Mouse (Mus musculus) mammary gland, adult 2 months (tissue): ENCODE data around the gene Tph2. TPM values are rescaled to one million over a fixed set of nuclear protein-coding genes. Genes with fewer than 3 reads are reported as not detected.

Experiments used
- polyA plus RNA-seq: library from polyadenylated mRNA; depleted of rRNA; stranded (reverse); fragments of >200 nt; gene quantifications from 2 replicates; pipeline ENCODE4 v1.2.3, GENCODE M21; 2012; ENCODE audit warnings: low replicate concordance; rRNA removed

The Tph2 gene
- polyA plus RNA-seq, result not detected in 2 replicates

DNA sequence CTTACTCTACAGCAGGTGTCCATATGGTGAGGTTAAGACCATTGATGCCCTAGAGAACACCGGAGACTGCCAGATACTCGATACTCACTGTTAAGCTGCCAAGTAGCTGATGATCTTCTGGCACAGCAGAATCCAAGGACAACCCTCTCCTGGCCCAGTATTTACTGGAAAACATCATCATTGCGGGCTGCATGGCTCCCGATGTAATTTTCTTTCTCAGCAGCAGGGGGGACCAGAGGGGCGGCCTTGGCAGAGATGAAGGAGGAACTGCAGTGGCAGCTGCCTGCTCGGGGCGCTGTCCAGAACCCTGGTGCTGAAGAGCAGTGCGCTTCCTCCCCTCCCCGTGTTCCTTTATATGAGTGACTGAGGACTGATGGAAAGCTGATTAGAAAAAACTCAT is at the start of gene Tph2:
Gene Tph2 (minus strand): TSS at position 326 of the 400 bp plus-strand sequence.

Other genes with a start within 250 kb of the Tph2 start
- 3.4 and 14.4 TPM in 2 replicates for gene Tbc1d15, start 66.4 kb upstream of the Tph2 start, polyA plus RNA-seq
- 18.7 and 36.8 TPM in 2 replicates for gene Rab21, start 130.6 kb upstream of the Tph2 start, polyA plus RNA-seq
- 11.6 and 17.4 TPM in 2 replicates for gene Tmem19, start 177.5 kb upstream of the Tph2 start, polyA plus RNA-seq
- gene Thap2, start 199.4 kb upstream of the Tph2 start, polyA plus RNA-seq, result 6.0 and 7.3 TPM in 2 replicates
- 12.9 and 32.0 TPM in 2 replicates for gene Zfc3h1, start 199.9 kb upstream of the Tph2 start, polyA plus RNA-seq